ENCODE assay signal across 7 mouse cellular contexts in genomic region chr17:83983070-83983836, GRCm38 (mm10).
A peak's percentile ranks its signal among the peaks of the same experiment; 100 is the strongest.
DNase-seq lines count a peak whose midpoint lies in the region; ATAC-seq and TF ChIP-seq lines count a peak whose summit lies in the region.

No protein-coding gene starts in this region.

- TF ChIP-seq CTCF in intestine, postnatal 0 days (IDR thresholded peaks at IDR 0.05; ENCODE audit: low read depth), result no peak
- 0 out of 2 replicates have a peak, but pooled peaks have one; percentile 9 for TF ChIP-seq CTCF in lung, embryonic 14.5 days (IDR thresholded peaks at IDR 0.05; ENCODE audit: low read depth)

- no peaks in the 10 kb centered on the region for H3K36me3 ChIP-seq in intestine, postnatal 0 days (ENCODE audit: control insufficient read depth, insufficient read depth)
- H3K36me3 ChIP-seq in lung, embryonic 14.5 days (ENCODE audit: insufficient read depth), result no peaks in the 10 kb centered on the region

- no peaks in the 10 kb centered on the region for H3K9me3 ChIP-seq in intestine, postnatal 0 days (ENCODE audit: control insufficient read depth)
- no peaks in the 10 kb centered on the region for H3K9me3 ChIP-seq in lung, embryonic 14.5 days (ENCODE audit: low read depth, low read length)

- ATAC-seq in intestine, postnatal 0 days, result no peak
- ATAC-seq in lung, embryonic 14.5 days (ENCODE audit: insufficient read depth), result peak; percentile 81

- no peak overlapping the region for H3K4me3 ChIP-seq in intestine, postnatal 0 days (ENCODE audit: low read depth, low read length)
- H3K4me3 ChIP-seq in lung, embryonic 14.5 days (ENCODE audit: low read depth, low read length), result no peak overlapping the region

- peaks cover 8% of the 10 kb centered on the region; the same call in 1 of the 2 replicates for H3K4me1 ChIP-seq in intestine, postnatal 0 days (replicated peaks; ENCODE audit: control insufficient read depth, insufficient read depth, low read length)
- H3K4me1 ChIP-seq in lung, embryonic 14.5 days (ENCODE audit: insufficient read depth), result peaks cover 65% of the 10 kb centered on the region

- H3K4me2 ChIP-seq in intestine, postnatal 0 days (replicated peaks; ENCODE audit: low read depth), result no peak overlapping the region
- H3K4me2 ChIP-seq in lung, embryonic 14.5 days, result peak overlapping the region; percentile 13; the same call in 1 of the 2 replicates

- peak overlapping the region; percentile 81; the same call in 1 of the 2 replicates for H3K27ac ChIP-seq in intestine, postnatal 0 days (ENCODE audit: low read depth, low read length)
- peak overlapping the region; percentile 97 for H3K27ac ChIP-seq in lung, embryonic 14.5 days (ENCODE audit: low read depth)

- H3K27me3 ChIP-seq in intestine, postnatal 0 days (replicated peaks; ENCODE audit: control insufficient read depth, insufficient read depth, low read length), result no peaks in the 10 kb centered on the region
- no peaks in the 10 kb centered on the region for H3K27me3 ChIP-seq in lung, embryonic 14.5 days (ENCODE audit: insufficient read depth, low read length)

- WGBS in intestine, postnatal 0 days, result 40% methylated on average over 18 of the region's 18 CpGs
- 12% methylated on average over 18 of the region's 18 CpGs for WGBS in lung, embryonic 14.5 days

- DNase-seq in adrenal gland, adult (ENCODE audit: inconsistent age in 2 of 2, low spot score in 1 of 2), result peak; percentile 75 to 89
- DNase-seq in brain, embryonic 18.5 days (ENCODE audit: low read depth, low spot score), result peak; percentile 26
- peak; percentile 90 to 96 for DNase-seq in heart, adult 18-20 months
- DNase-seq in lung, embryonic 14.5 days, result peak; percentile 95
- DNase-seq in testis, postnatal 10 days (ENCODE audit: low spot score), result peak; percentile 80
- no peak for DNase-seq in spleen, adult 12 weeks (ENCODE audit: low spot score)

- no peak overlapping the region for H3K9ac ChIP-seq in intestine, postnatal 0 days (ENCODE audit: low read depth, low read length)
- H3K9ac ChIP-seq in lung, embryonic 14.5 days, result peak overlapping the region; percentile 51
